Mouse (Mus musculus) cerebellum, adult 2 months (tissue): Measurements from ENCODE around the gene Ano1. TPM values are rescaled to one million over a fixed set of nuclear protein-coding genes. Genes with fewer than 3 reads are reported as not detected.

Experiments
- DNase-seq, 2 experiments: peaks; one replicate each; pipeline ENCODE4 v3.0.0; 2021
- H3K27ac ChIP-seq: fragments of 200-500 bp; 2 replicates; pipeline ENCODE4 v1.5.1; 2012; ENCODE audit warnings: low read length, control low read depth, inconsistent platforms; ENCODE audit not compliant: insufficient read depth
- H3K27me3 ChIP-seq: fragments of 200-500 bp; 2 replicates; pipeline ENCODE4 v1.6.1; 2012; ENCODE audit warnings: inconsistent platforms, mild to moderate bottlenecking, low read length, moderate library complexity; ENCODE audit not compliant: control insufficient read depth, insufficient read depth
- H3K4me1 ChIP-seq: fragments of 200-500 bp; 2 replicates; pipeline ENCODE4 v1.6.1; 2011; ENCODE audit warnings: low read length; ENCODE audit not compliant: control insufficient read depth, insufficient read depth
- H3K4me3 ChIP-seq: fragments of 200-500 bp; replicated peaks from 2 replicates; pipeline ENCODE3; 2011; ENCODE audit warnings: mild to moderate bottlenecking, low read depth, low read length, control low read depth; ENCODE audit not compliant: insufficient read depth
- CTCF ChIP-seq: fragments of 200-500 bp; IDR thresholded peaks from 2 replicates; pipeline ENCODE4 v1.5.1; 2011; ENCODE audit warnings: low read depth, mild to moderate bottlenecking, control low read depth, low read length, moderate library complexity, borderline replicate concordance; ENCODE audit not compliant: insufficient read depth
- POLR2A ChIP-seq: fragments of 200-500 bp; IDR thresholded peaks from 2 replicates; pipeline ENCODE4 v1.6.1; 2011; ENCODE audit warnings: low read length, control low read depth, borderline replicate concordance; ENCODE audit not compliant: insufficient read depth
- WGBS: fragments of 180-500 bp; shearing (Covaris S2); methylation state at CpG from one replicate; pipeline ENCODE4 v1.1.7; 2018; 5-methylcytosine and 5-hydroxymethylcytosine counted together
- polyA plus RNA-seq: library from polyadenylated mRNA; depleted of rRNA; stranded (reverse); fragments of >200 nt; gene quantifications from 2 replicates; pipeline ENCODE4 v1.2.3, GENCODE M21; 2012

Gene Ano1
- polyA plus RNA-seq, 1 experiment, result 3.7 TPM

GRCm38 (mm10) chr7:144675632-144676031 is 76.1 kb downstream of the Ano1 start:
- no peak for TF ChIP-seq POLR2A
- no peak for TF ChIP-seq CTCF

GRCm38 (mm10) chr7:144669895-144670294 is 81.9 kb downstream of the Ano1 start:
- no peak for TF ChIP-seq POLR2A
- no peak for TF ChIP-seq CTCF
- WGBS, result 96% methylated on average over 2 of the region's 2 CpGs
- no peak for DNase-seq
- H3K27me3 ChIP-seq, result no peaks in the 10 kb centered on the region
- H3K27ac ChIP-seq, result no peak overlapping the region
- H3K4me1 ChIP-seq, result no peaks in the 10 kb centered on the region
- H3K4me3 ChIP-seq, result no peak overlapping the region

More at GRCm38 (mm10) chr7:144675632-144676031, 76.1 kb downstream of the Ano1 start:
- 97% methylated on average over 8 of the region's 8 CpGs for WGBS
- no peak overlapping the region for H3K4me3 ChIP-seq
- no peaks in the 10 kb centered on the region for H3K27me3 ChIP-seq
- no peak overlapping the region for H3K27ac ChIP-seq
- no peak for DNase-seq
- 0 out of 2 replicates have a peak, but pooled peaks cover 4% of the 10 kb centered on the region for H3K4me1 ChIP-seq

- H3K4me1 ChIP-seq, result no peaks in the 10 kb centered on the region
- WGBS, result 73% methylated on average over 7 of the region's 7 CpGs
- TF ChIP-seq POLR2A, result no peak
- no peak for TF ChIP-seq CTCF
- H3K4me3 ChIP-seq, result no peak overlapping the region
- H3K27ac ChIP-seq, result no peak overlapping the region
- no peak for DNase-seq
- no peaks in the 10 kb centered on the region for H3K27me3 ChIP-seq
These were observed 83.0 kb downstream of the Ano1 start for GRCm38 (mm10) chr7:144668603-144669278.

- H3K27ac ChIP-seq, result no peak overlapping the region
- 95% methylated on average over 6 of the region's 6 CpGs for WGBS
- TF ChIP-seq POLR2A, result no peak
- TF ChIP-seq CTCF, result no peak
- no peaks in the 10 kb centered on the region for H3K27me3 ChIP-seq
- no peaks in the 10 kb centered on the region for H3K4me1 ChIP-seq
- DNase-seq, result no peak
- no peak overlapping the region for H3K4me3 ChIP-seq
These were observed 84.7 kb downstream of the Ano1 start for GRCm38 (mm10) chr7:144667091-144667490.

GRCm38 (mm10) chr7:144665585-144665984 is 86.2 kb downstream of the Ano1 start:
- Histone ChIP-seq H3K4me3 (no peak overlapping the region), H3K27me3 (no peaks in the 10 kb centered on the region), H3K4me1 (no peaks in the 10 kb centered on the region), H3K27ac (no peak overlapping the region)
- 81% methylated on average over 3 of the region's 3 CpGs for WGBS
- no peak for DNase-seq
- no peak for TF ChIP-seq POLR2A
- TF ChIP-seq CTCF, result no peak

GRCm38 (mm10) chr7:144663566-144663965 is 88.2 kb downstream of the Ano1 start:
- 42% methylated on average over 6 of the region's 6 CpGs for WGBS
- Histone ChIP-seq H3K27me3 (no peaks in the 10 kb centered on the region), H3K4me1 (no peaks in the 10 kb centered on the region)

GRCm38 (mm10) chr7:144656261-144656967 is 95.4 kb downstream of the Ano1 start:
- Histone ChIP-seq H3K27me3 (no peaks in the 10 kb centered on the region), H3K4me3 (no peak overlapping the region), H3K4me1 (no peaks in the 10 kb centered on the region), H3K27ac (no peak overlapping the region)
- no peak for DNase-seq
- no peak for TF ChIP-seq POLR2A
- no peak for TF ChIP-seq CTCF
- WGBS, result 88% methylated on average over 9 of the region's 9 CpGs

More at GRCm38 (mm10) chr7:144663566-144663965, 88.2 kb downstream of the Ano1 start:
- DNase-seq, result no peak
- Histone ChIP-seq H3K4me3 (no peak overlapping the region), H3K27ac (no peak overlapping the region)
- TF ChIP-seq POLR2A, result no peak
- no peak for TF ChIP-seq CTCF

- 33% methylated on average over 10 of the region's 10 CpGs for WGBS
- no peaks in the 10 kb centered on the region for H3K27me3 ChIP-seq
- H3K27ac ChIP-seq, result no peak overlapping the region
- DNase-seq, result peak; percentile 32 to 49
- no peaks in the 10 kb centered on the region for H3K4me1 ChIP-seq
- no peak overlapping the region for H3K4me3 ChIP-seq
- TF ChIP-seq POLR2A (no peak), CTCF (no peak)
These were observed 97.9 kb downstream of the Ano1 start for GRCm38 (mm10) chr7:144653681-144654425.
